Mouse (Mus musculus): ENCODE data around the gene Cep170. TPM values are rescaled to one million over a fixed set of nuclear protein-coding genes. Genes with fewer than 3 reads are reported as not detected.

Gene Cep170
- polyA plus RNA-seq, 1 experiment from 2014 or later, result 20.1 TPM

DNA sequence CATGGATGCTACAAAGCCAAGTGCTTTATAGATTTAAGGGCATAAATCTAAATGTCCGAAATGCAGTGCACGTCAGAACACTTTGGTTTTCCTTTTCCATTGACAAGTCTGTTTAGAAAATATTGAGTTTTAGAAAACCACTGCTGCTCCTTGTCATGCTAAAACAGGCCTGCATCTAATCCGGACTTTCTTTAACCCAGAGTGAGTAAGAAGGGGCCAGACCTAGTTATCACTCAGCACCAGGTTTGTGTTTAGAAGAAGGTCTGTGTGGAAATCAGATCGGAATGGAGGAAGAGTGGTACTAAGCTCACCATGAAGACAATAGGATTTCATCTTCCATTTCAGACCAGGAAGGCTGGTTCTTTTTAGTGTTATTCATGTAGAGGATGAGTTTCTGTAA lies 9.1 kb upstream of the Cep170 start:
- no peaks in the 10 kb centered on the region for H3K36me3 ChIP-seq
- no peaks in the 10 kb centered on the region for H3K27me3 ChIP-seq (replicated peaks)
- H3K4me3 ChIP-seq (replicated peaks), result no peak overlapping the region
- H3K9me3 ChIP-seq, result no peaks in the 10 kb centered on the region
- no peak for ATAC-seq (ENCODE audit: insufficient read depth, low FRiP score, low read depth)
- no peak overlapping the region for H3K27ac ChIP-seq
- WGBS, result 69% methylated on average over 4 of the region's 4 CpGs
- H3K4me2 ChIP-seq, result no peak overlapping the region
- no peaks in the 10 kb centered on the region; the same call in 1 of the 2 replicates for H3K4me1 ChIP-seq
- no peak overlapping the region for H3K9ac ChIP-seq

DNA sequence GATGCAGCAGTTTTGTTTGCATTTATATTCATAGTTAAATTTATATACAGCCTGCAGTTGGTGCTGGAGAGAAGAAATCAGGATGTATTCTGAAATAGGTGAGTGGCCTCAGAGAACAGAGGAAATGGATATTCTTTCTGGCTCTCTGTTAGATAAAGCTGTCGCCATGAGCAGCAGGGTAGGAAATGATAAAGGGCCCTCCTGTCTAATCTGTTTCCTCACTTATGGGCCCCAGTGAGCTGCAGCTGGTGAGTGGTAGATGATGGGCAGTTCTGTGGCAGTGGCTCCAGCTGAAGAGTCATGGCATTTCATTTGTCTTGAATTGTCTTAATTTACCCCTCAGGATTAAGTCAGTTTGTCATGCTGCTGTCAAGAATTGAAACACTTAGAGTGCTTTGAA lies 8.1 kb upstream of the Cep170 start:
- no peak overlapping the region for H3K4me2 ChIP-seq
- 14% methylated on average over 1 of the region's 1 CpGs for WGBS
- no peak overlapping the region for H3K9ac ChIP-seq
- H3K27me3 ChIP-seq (replicated peaks), result no peaks in the 10 kb centered on the region
- ATAC-seq (ENCODE audit: insufficient read depth, low FRiP score, low read depth), result peak; percentile 61; the same call in 1 of the 2 replicates
- H3K4me3 ChIP-seq (replicated peaks), result no peak overlapping the region
- H3K27ac ChIP-seq, result no peak overlapping the region
- H3K9me3 ChIP-seq, result no peaks in the 10 kb centered on the region
- H3K4me1 ChIP-seq, result no peaks in the 10 kb centered on the region; the same call in 1 of the 2 replicates
- no peaks in the 10 kb centered on the region for H3K36me3 ChIP-seq

DNA sequence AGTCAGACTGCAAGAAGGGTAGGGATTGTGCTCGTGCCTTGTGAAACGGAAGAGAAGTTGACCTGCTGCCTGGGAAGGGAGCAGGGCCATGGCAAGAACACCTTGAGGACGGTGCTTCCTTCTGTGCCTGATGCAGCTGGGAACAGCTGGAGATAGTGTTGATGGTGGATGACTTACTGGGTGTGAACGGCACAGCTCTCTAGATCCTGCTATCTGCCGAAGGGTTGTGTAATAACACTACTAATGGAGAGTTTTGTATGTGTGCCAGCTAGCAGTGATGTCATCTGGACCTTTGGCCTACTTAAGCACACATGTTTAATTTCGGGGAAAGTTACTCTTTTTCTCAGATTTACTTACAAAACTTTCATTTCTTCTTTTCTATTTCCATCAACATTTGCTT lies 4.9 kb upstream of the Cep170 start:
- H3K36me3 ChIP-seq, result no peaks in the 10 kb centered on the region
- H3K9ac ChIP-seq, result no peak overlapping the region
- H3K27ac ChIP-seq, result 0 out of 2 replicates have a peak overlapping the region, but pooled peaks have one; percentile 32
- no peak for ATAC-seq (ENCODE audit: insufficient read depth, low FRiP score, low read depth)
- no peaks in the 10 kb centered on the region; the same call in 1 of the 2 replicates for H3K4me1 ChIP-seq
- no peak overlapping the region for H3K4me2 ChIP-seq
- no peaks in the 10 kb centered on the region for H3K27me3 ChIP-seq (replicated peaks)
- no peak overlapping the region for H3K4me3 ChIP-seq (replicated peaks)
- no peaks in the 10 kb centered on the region for H3K9me3 ChIP-seq
- 33% methylated on average over 6 of the region's 6 CpGs for WGBS

DNA sequence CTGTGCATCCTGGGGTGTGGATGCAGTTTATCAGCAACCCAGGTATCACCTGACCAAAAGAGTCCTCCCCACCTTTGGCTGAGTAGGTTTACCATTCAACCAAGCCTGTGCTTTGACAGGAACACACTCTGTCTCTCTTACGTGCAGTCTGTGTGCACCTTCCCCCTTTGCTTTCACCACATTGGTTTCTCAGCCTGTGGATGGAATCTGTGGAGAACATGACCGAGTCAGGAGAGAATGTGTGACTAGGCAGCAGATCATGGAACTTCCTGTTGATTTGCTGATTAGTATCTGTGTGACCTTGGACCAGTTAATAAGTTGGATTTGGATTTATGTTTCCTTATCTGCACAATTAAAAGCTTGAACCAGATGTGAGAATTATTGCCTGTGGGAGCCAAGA lies 4.3 kb upstream of the Cep170 start:
- 69% methylated on average over 2 of the region's 2 CpGs for WGBS
- no peak overlapping the region for H3K4me3 ChIP-seq (replicated peaks)
- H3K27me3 ChIP-seq (replicated peaks), result no peaks in the 10 kb centered on the region
- H3K4me1 ChIP-seq, result no peaks in the 10 kb centered on the region; the same call in 1 of the 2 replicates
- no peak overlapping the region for H3K4me2 ChIP-seq
- no peaks in the 10 kb centered on the region for H3K9me3 ChIP-seq
- no peak for ATAC-seq (ENCODE audit: insufficient read depth, low FRiP score, low read depth)
- H3K9ac ChIP-seq, result no peak overlapping the region
- H3K27ac ChIP-seq, result no peak overlapping the region
- H3K36me3 ChIP-seq, result no peaks in the 10 kb centered on the region

DNA sequence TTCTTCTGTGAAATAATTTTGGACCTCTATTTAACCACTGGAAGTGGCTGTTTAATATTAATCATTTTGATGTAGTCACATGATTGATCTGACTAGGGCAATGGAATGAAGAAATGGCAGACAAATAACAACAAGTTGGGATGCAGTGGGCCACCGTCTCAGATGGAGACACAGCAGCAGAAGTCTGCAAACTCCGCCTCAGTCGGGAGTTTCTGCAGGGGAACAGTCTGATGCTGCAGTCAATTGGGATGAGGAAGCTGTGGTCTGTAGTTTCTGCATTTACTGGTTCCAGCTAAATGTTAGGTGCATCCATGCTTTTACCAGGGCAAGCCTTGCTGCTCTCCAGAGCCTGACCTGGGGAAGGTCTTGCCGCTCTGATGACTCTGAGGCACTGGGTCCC lies 2.9 kb upstream of the Cep170 start:
- Histone ChIP-seq H3K27me3 (replicated peaks) (no peaks in the 10 kb centered on the region), H3K9me3 (no peaks in the 10 kb centered on the region), H3K4me3 (replicated peaks) (no peak overlapping the region), H3K36me3 (no peaks in the 10 kb centered on the region), H3K27ac (no peak overlapping the region), H3K9ac (no peak overlapping the region), H3K4me1 (no peaks in the 10 kb centered on the region; the same call in 1 of the 2 replicates), H3K4me2 (no peak overlapping the region)
- ATAC-seq (ENCODE audit: insufficient read depth, low FRiP score, low read depth), result no peak
- 86% methylated on average over 4 of the region's 4 CpGs for WGBS

DNA sequence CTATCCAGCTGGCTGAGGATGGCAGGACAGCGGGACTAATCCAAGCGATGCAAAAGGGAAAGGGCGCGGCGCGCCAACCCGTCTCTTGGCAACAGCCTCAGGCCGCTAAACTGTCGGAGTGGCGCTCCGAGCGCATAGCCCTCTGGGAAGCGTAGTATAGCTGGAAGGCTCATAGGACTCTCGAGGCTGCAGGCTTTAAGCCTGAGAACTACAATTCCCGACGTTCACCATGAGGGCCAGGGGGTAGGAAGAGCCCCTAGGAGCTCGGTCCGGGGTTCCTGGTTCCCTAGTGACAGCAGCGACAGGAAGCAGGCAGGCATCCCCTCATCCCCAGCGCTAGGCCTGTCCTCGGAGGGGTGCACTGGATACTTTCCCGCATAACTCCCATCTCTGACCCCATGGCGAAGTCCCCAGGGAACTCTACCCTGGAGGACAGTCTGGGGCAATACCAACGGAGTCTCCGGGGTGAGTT lies 760 bp upstream of the Cep170 start, which contains the start of gene Sdccag8:
Gene Sdccag8 (plus strand): TSS at position 70 of the 472 bp plus-strand sequence.
- peak; percentile 97 for ATAC-seq (ENCODE audit: insufficient read depth, low FRiP score, low read depth)
- H3K36me3 ChIP-seq, result no peaks in the 10 kb centered on the region
- H3K9me3 ChIP-seq, result no peaks in the 10 kb centered on the region
- peak within 1 kb of the TSS; percentile 97 for H3K27ac ChIP-seq
- peak within 1 kb of the TSS; percentile 73 for H3K9ac ChIP-seq
- H3K4me3 ChIP-seq (replicated peaks), result peak within 1 kb of the TSS; percentile 92
- peak within 1 kb of the TSS; percentile 70 for H3K4me2 ChIP-seq
- H3K4me1 ChIP-seq, result no peaks in the 10 kb centered on the region; the same call in 1 of the 2 replicates
- WGBS, result under 1% methylated on average over 25 of the region's 25 CpGs
- H3K27me3 ChIP-seq (replicated peaks), result no peaks in the 10 kb centered on the region

DNA sequence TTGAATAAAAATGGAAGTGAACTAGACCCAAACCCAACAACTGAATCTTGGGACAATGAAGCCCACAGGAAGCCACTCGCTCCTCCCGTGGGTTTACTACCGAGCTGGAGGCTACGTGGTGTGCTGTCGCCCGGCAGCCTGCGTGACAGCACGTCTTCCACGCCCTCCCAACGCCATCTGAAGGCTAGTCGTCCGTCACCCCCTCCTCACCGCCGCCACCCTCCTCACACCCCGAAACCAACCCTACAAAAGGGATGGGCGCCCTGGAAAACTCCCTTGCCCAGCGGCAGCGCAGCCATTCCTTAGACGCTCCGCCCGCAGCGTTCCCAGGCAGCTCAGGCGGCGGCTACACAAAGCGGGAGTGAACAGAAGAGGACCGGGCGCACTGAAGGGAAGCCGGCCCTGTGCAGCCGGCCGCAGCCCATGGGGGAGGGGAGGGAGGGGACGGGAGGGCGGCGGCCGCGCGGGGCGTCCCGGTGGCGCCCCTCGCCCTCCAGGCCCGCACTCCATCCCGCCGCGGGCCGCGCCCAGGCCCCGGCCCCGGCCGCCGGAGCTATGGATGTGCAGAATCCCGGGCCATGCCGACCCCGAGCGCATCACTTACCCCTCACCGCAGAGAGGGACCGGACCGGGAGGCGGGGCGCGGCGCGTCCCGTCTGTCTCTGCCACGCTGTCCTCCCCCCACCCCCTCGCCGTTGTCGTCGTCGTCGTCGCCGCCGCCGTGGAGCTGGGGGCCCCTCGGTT lies 403 bp downstream of the Cep170 start:
- H3K36me3 ChIP-seq, result no peaks in the 10 kb centered on the region
- H3K4me1 ChIP-seq, result no peaks in the 10 kb centered on the region; the same call in 1 of the 2 replicates
- H3K27ac ChIP-seq, result peak overlapping the region; percentile 97
- peak overlapping the region; percentile 92 for H3K4me3 ChIP-seq (replicated peaks)
- WGBS, result under 1% methylated on average over 54 of the region's 75 CpGs
- ATAC-seq (ENCODE audit: insufficient read depth, low FRiP score, low read depth), result peak; percentile 40
- H3K9ac ChIP-seq, result peak overlapping the region; percentile 73
- peak overlapping the region; percentile 70 for H3K4me2 ChIP-seq
- H3K27me3 ChIP-seq (replicated peaks), result no peaks in the 10 kb centered on the region
- H3K9me3 ChIP-seq, result no peaks in the 10 kb centered on the region

DNA sequence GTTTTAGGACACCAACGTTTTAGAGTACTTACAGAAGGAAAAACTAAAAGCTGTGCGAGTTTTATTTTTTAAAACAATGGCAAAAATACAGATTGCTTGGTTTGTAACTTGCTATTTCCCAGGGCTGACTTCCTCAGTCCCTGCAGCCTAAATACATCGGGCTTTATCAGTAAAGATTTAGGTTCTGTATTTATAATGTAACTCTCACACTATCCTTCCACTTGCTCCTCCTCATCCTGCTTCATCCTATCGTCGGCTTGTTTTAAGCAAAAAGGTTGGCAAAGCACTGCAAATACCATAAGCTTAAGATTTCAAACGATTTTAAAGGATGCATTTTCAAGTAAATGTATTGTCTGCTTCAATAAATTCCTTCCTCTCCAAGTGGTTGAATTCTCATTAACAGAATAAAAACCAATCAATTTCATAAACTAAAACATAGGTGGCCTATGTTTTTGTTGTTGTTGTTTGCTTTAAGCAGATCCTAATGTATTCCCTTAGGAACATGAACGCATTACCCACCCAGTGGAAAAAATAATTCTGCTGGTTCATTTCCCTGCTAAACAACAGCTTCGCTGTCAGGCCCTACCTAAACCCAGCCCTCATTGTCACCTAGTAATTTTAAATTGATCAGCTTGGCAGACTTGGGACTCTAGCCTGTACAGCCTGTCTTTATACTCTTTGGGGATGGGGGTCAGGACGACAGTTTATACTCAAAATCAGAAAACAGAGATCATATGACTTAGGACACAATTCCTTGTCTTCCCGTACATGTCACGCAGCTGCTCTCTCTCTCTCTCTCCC lies 1.2 kb downstream of the Cep170 start:
- peak overlapping the region; percentile 73 for H3K9ac ChIP-seq
- no peak for ATAC-seq (ENCODE audit: insufficient read depth, low FRiP score, low read depth)
- no peaks in the 10 kb centered on the region for H3K4me1 ChIP-seq
- H3K27ac ChIP-seq, result peak overlapping the region; percentile 97
- peak overlapping the region; percentile 92 for H3K4me3 ChIP-seq (replicated peaks)
- peak overlapping the region; percentile 70 for H3K4me2 ChIP-seq
- H3K9me3 ChIP-seq, result no peaks in the 10 kb centered on the region
- H3K27me3 ChIP-seq (replicated peaks), result no peaks in the 10 kb centered on the region
- no peaks in the 10 kb centered on the region for H3K36me3 ChIP-seq
- 17% methylated on average over 11 of the region's 11 CpGs for WGBS

DNA sequence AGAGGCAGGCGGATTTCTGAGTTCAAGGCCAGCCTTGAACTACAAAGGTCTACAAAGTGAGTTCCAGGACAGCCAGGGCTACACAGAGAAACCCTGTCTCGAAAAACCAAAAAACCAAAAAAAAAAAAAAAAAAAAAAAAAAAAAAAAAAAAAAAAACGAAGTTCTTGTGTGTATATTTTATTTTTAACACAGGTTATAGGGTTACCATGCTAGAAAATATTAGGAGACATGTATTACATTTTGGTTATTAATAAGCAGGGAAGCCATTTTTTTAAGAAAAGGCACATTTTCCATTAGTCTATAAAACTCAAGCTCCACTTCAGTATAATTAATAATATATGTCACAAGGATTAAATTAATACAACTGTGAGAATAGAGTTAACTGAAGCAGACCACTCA lies 2.0 kb downstream of the Cep170 start:
- Histone ChIP-seq H3K27ac (no peak overlapping the region), H3K4me2 (peak overlapping the region; percentile 70), H3K4me1 (no peaks in the 10 kb centered on the region), H3K4me3 (replicated peaks) (peak overlapping the region; percentile 92; the same call in 1 of the 2 replicates), H3K27me3 (replicated peaks) (no peaks in the 10 kb centered on the region), H3K36me3 (no peaks in the 10 kb centered on the region), H3K9ac (no peak overlapping the region), H3K9me3 (no peaks in the 10 kb centered on the region)
- no peak for ATAC-seq (ENCODE audit: insufficient read depth, low FRiP score, low read depth)
- WGBS, result 73% methylated on average over 3 of the region's 3 CpGs

DNA sequence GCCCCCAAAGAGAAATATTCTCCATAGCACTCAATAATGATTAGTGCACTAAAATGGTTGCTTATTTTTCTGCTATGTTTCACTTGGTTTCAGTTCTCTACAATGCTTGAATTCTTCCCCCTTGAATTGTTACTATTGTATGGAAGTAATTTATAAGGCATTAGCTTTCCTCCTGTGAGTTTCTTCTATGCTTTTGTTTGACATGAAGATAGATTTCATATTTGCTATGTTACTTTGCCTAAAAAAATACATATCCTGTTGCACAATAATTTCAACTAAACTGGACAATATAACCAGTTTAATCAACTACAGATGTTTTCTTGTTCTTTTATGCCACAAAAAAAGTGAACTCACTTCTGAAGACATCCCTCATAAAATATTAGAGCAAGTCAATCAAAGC lies 3.7 kb downstream of the Cep170 start:
- Histone ChIP-seq H3K27me3 (replicated peaks) (no peaks in the 10 kb centered on the region), H3K27ac (no peak overlapping the region), H3K4me3 (replicated peaks) (no peak overlapping the region), H3K36me3 (no peaks in the 10 kb centered on the region), H3K4me1 (no peaks in the 10 kb centered on the region), H3K9ac (no peak overlapping the region), H3K4me2 (no peak overlapping the region), H3K9me3 (no peaks in the 10 kb centered on the region)
- no peak for ATAC-seq (ENCODE audit: insufficient read depth, low FRiP score, low read depth)

DNA sequence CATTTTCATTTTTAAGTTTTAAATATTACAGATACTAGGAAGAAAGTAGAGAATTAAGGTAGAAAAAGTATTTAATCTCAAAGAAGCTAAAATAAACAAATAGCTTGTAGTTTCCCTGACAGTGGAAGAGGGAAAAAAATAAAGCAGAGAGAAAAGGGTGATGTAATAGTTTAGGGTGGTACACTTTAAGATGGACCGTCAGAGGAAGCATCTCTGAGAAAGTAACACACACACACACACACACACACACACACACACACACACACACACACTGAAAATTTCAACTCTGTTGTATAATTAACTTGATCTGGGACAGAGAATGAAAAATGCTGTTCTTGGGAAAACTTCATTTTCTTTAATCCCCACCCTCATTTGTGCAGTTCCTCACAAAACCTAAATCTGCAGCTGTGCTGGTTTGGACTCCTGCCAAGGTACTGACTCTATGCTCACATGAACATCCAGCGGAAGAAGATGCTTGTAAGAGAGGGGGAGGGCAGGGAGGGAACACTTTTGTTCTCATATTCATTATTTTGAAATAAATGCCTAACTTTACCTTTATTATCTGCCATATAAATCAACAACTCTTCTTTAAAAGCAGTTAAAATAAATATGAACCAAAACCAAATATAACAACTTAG lies 13.0 kb downstream of the Cep170 start:
- Histone ChIP-seq H3K4me2 (no peak overlapping the region), H3K27ac (0 out of 2 replicates have a peak overlapping the region, but pooled peaks have one; percentile 18), H3K4me1 (no peaks in the 10 kb centered on the region), H3K27me3 (replicated peaks) (no peaks in the 10 kb centered on the region), H3K36me3 (no peaks in the 10 kb centered on the region), H3K4me3 (replicated peaks) (no peak overlapping the region), H3K9me3 (no peaks in the 10 kb centered on the region), H3K9ac (no peak overlapping the region)
- WGBS, result 16% methylated on average over 2 of the region's 2 CpGs
- peak; percentile 56; the same call in 1 of the 2 replicates for ATAC-seq (ENCODE audit: insufficient read depth, low FRiP score, low read depth)
